ENCODE assay signal across 9 mouse cellular contexts in the genomic region with DNA sequence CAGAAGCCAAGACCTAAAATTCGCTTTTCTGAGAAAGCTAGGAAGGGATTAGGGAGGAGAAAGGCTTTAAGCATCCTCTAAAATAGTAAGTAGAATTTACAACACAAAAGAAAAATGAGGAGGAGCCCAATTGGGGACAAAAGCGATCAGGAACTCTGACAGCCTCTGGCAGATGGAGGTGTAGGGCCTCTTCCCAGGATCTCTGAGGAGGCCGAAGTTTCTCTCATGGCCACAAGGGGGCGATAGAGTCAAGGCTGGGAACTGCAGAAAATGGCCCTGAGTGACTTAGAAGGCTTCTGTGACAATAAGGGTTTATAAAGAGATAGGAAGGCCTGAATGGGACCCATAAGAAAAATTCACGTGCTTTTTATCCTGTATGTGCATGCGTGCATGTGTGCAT.
DNase-seq lines count a peak whose midpoint lies in the region; ATAC-seq and TF ChIP-seq lines count a peak whose summit lies in the region.
"Had no signal": no experiment of that assay in that cellular context is flagged by ENCODE, and none has a peak within 500 bp of the region (broad histone marks: within the 10 kb centered on the region; RNA-seq: fewer than 3 reads in every experiment).

No protein-coding gene starts in this region.

- no peak overlapping the region for H3K4me3 ChIP-seq in kidney, adult 2 months (ENCODE audit: insufficient read depth, low read depth, low read length)
- H3K4me3 ChIP-seq in kidney, embryonic 15.5 days (replicated peaks), result no peak overlapping the region
- H3K4me3 ChIP-seq in midbrain, postnatal 0 days (ENCODE audit: low read depth, low read length), result no peak overlapping the region
- H3K4me3 ChIP-seq: neural tube, embryonic 12.5 days had no signal

- H3K4me2 ChIP-seq in kidney, embryonic 15.5 days, result no peak overlapping the region
- H3K4me2 ChIP-seq in midbrain, postnatal 0 days (ENCODE audit: low read depth, low read length, poor library complexity, severe bottlenecking), result no peak overlapping the region
- H3K4me2 ChIP-seq: neural tube, embryonic 12.5 days had no signal

- peak; percentile 30 for DNase-seq in kidney, adult 2 months
- DNase-seq in MN1 (ENCODE audit: low spot score), result peak; percentile 23
- DNase-seq in cerebellum, adult 11-12 months, result peak; percentile 56
- peak; percentile 62 for DNase-seq in forelimb bud, embryonic 11.5 days (ENCODE audit: low read depth, low spot score)
- peak; percentile 52 to 73 for DNase-seq in layer of hippocampus, postnatal 25 days (ENCODE audit: extremely low spot score in 1 of 2, low spot score in 1 of 2)
- DNase-seq in midbrain, postnatal 0 days (ENCODE audit: low spot score), result peak; percentile 80
- DNase-seq in yolk sac, embryonic 10.5 days (ENCODE audit: low spot score), result peak; percentile 47

- TF ChIP-seq CTCF in kidney, adult 2 months (conservative IDR thresholded peaks at IDR 0.05; ENCODE audit: insufficient read depth, insufficient read length, low read depth, low read length), result peak; percentile 66
- peak; percentile 95 for TF ChIP-seq CTCF in midbrain, postnatal 0 days (IDR thresholded peaks at IDR 0.05)

- H3K36me3 ChIP-seq in kidney, adult 2 months (ENCODE audit: control insufficient read depth, insufficient read depth, low read length), result no peaks in the 10 kb centered on the region
- no peaks in the 10 kb centered on the region for H3K36me3 ChIP-seq in kidney, embryonic 15.5 days
- H3K36me3 ChIP-seq in midbrain, postnatal 0 days (ENCODE audit: insufficient read depth, low read length), result no peaks in the 10 kb centered on the region
- H3K36me3 ChIP-seq: neural tube, embryonic 12.5 days had no signal

- ATAC-seq in kidney, embryonic 15.5 days (replicated peaks; ENCODE audit: low FRiP score), result no peak
- 0 out of 2 replicates have a peak, but pooled peaks have one; percentile 75 for ATAC-seq in midbrain, postnatal 0 days (ENCODE audit: low FRiP score)

- no peaks in the 10 kb centered on the region for H3K27me3 ChIP-seq in kidney, adult 2 months (replicated peaks; ENCODE audit: control insufficient read depth, insufficient read depth, low read length)
- H3K27me3 ChIP-seq in kidney, embryonic 15.5 days, result no peaks in the 10 kb centered on the region
- no peaks in the 10 kb centered on the region for H3K27me3 ChIP-seq in midbrain, postnatal 0 days (ENCODE audit: insufficient read depth, low read length)
- H3K27me3 ChIP-seq: neural tube, embryonic 12.5 days had no signal

- H3K9ac ChIP-seq in kidney, embryonic 15.5 days, result no peak overlapping the region
- H3K9ac ChIP-seq in midbrain, postnatal 0 days (replicated peaks; ENCODE audit: low read length, poor library complexity, severe bottlenecking), result no peak overlapping the region
- H3K9ac ChIP-seq: neural tube, embryonic 12.5 days had no signal

- TF ChIP-seq POLR2A in kidney, adult 2 months (IDR thresholded peaks at IDR 0.05; ENCODE audit: low read depth, low read length), result no peak

- H3K9me3 ChIP-seq in kidney, embryonic 15.5 days (replicated peaks), result no peaks in the 10 kb centered on the region
- H3K9me3 ChIP-seq in midbrain, postnatal 0 days (ENCODE audit: low read length), result no peaks in the 10 kb centered on the region
- H3K9me3 ChIP-seq: neural tube, embryonic 12.5 days had no signal

- no peaks in the 10 kb centered on the region for H3K4me1 ChIP-seq in kidney, adult 2 months (ENCODE audit: control insufficient read depth, insufficient read depth, low read length)
- H3K4me1 ChIP-seq in kidney, embryonic 15.5 days, result no peaks in the 10 kb centered on the region
- H3K4me1 ChIP-seq in midbrain, postnatal 0 days (ENCODE audit: insufficient read depth, low read length), result no peaks in the 10 kb centered on the region
- H3K4me1 ChIP-seq: neural tube, embryonic 12.5 days had no signal

- no peak overlapping the region for H3K27ac ChIP-seq in kidney, adult 2 months (ENCODE audit: insufficient read depth, low read depth, low read length)
- H3K27ac ChIP-seq in kidney, embryonic 15.5 days, result no peak overlapping the region
- H3K27ac ChIP-seq in midbrain, postnatal 0 days (ENCODE audit: low read depth, low read length), result no peak overlapping the region
- H3K27ac ChIP-seq: neural tube, embryonic 12.5 days had no signal

- WGBS in kidney, adult 2 months, result 32% methylated on average over 6 of the region's 6 CpGs
- 28% methylated on average over 6 of the region's 6 CpGs for WGBS in kidney, embryonic 15.5 days
- 20% methylated on average over 6 of the region's 6 CpGs for whole genome bisulfite sequencing in midbrain, postnatal 0 days

Comparison
In these comparisons a context has a peak if more than half of its experiments do, and no peak if none do; other contexts are left out.
1. DNase-seq: peak in every context shown above with its lines; median percentile 80 in midbrain, postnatal 0 days; 62 in layer of hippocampus, postnatal 25 days; 62 in forelimb bud, embryonic 11.5 days; 56 in cerebellum, adult 11-12 months; 47 in yolk sac, embryonic 10.5 days; 30 in kidney, adult 2 months; 23 in MN1.